Mouse (Mus musculus) neural tube, embryonic 14.5 days (tissue): ENCODE data around the gene Pip5k1c. TPM values are rescaled to one million over a fixed set of nuclear protein-coding genes. Genes with fewer than 3 reads are reported as not detected.

ENCODE experiments used
- ATAC-seq: fragments of 200-750 bp; cut with Nextera tagmentation; 2 replicates; pipeline ENCODE4 v1.8.0; 2017; ENCODE audit warnings: low read depth, mild to moderate bottlenecking, moderate TSS enrichment, moderate library complexity
- H3K27ac ChIP-seq: fragments of 300-500 bp; sonication (generic); 2 replicates; pipeline ENCODE4 v1.5.1; 2014; ENCODE audit warnings: low read depth, mild to moderate bottlenecking, control low read depth, low read length, moderate library complexity, mixed read lengths
- H3K27me3 ChIP-seq: fragments of 300-500 bp; sonication (generic); 2 replicates; pipeline ENCODE4 v1.6.1; 2014; ENCODE audit warnings: low read length; ENCODE audit not compliant: control insufficient read depth, insufficient read depth
- H3K36me3 ChIP-seq: fragments of 300-500 bp; sonication (generic); 2 replicates; pipeline ENCODE4 v1.6.1; 2014; ENCODE audit warnings: low read length, mixed read lengths; ENCODE audit not compliant: control insufficient read depth, insufficient read depth
- H3K4me1 ChIP-seq: fragments of 300-500 bp; sonication (generic); 2 replicates; pipeline ENCODE4 v1.6.1; 2014; ENCODE audit warnings: low read length; ENCODE audit not compliant: control insufficient read depth, insufficient read depth
- H3K4me2 ChIP-seq: fragments of 300-500 bp; sonication (generic); 2 replicates; pipeline ENCODE4 v1.6.1; 2014; ENCODE audit warnings: mild to moderate bottlenecking, low read depth, low read length, control low read depth
- H3K4me3 ChIP-seq: fragments of 300-500 bp; sonication (generic); 2 replicates; pipeline ENCODE4 v1.5.1; 2014; ENCODE audit warnings: low read depth, low read length, control low read depth, mixed read lengths
- H3K9ac ChIP-seq: fragments of 300-500 bp; sonication (generic); replicated peaks from 2 replicates; pipeline ENCODE4 v1.6.1; 2014; ENCODE audit warnings: low read depth, mild to moderate bottlenecking, control low read depth, low read length, mixed read lengths
- H3K9me3 ChIP-seq: fragments of 300-500 bp; sonication (generic); 2 replicates; pipeline ENCODE4 v1.6.1; 2016; ENCODE audit warnings: low read length; ENCODE audit not compliant: control insufficient read depth
- WGBS: fragments of 180-500 bp; shearing (Covaris S2); extraction: QIAGEN DNeasy Blood & Tissue Kit; methylation state at CpG from one replicate; pipeline ENCODE4 v1.1.7; 2014; 5-methylcytosine and 5-hydroxymethylcytosine counted together
- polyA plus RNA-seq: library from polyadenylated mRNA; unstranded; fragments of >200 nt; fragmentation: Nextera tagmentation; extraction: Ambion mirVana; gene quantifications from 2 replicates; pipeline ENCODE4 v1.2.1, GENCODE M21; 2014

The Pip5k1c gene
- polyA plus RNA-seq, 1 experiment from 2014 or later: 140 TPM

- Histone ChIP-seq H3K27me3 (no peaks in the 10 kb centered on the region), H3K4me2 (no peak overlapping the region), H3K27ac (no peak overlapping the region), H3K9me3 (no peaks in the 10 kb centered on the region), H3K9ac (no peak overlapping the region), H3K4me1 (peaks cover 2% of the 10 kb centered on the region; the same call in 1 of the 2 replicates), H3K36me3 (peaks cover 15% of the 10 kb centered on the region; the same call in 1 of the 2 replicates), H3K4me3 (no peak overlapping the region)
- no peak for ATAC-seq
- 96% methylated on average over 19 of the region's 19 CpGs for WGBS
These were observed 18.9 kb upstream of the Pip5k1c start for GRCm38 (mm10) chr10:81273842-81274241.

GRCm38 (mm10) chr10:81277676-81278075, 15.1 kb upstream of the Pip5k1c start:
- H3K4me3 ChIP-seq: no peak overlapping the region
- H3K36me3 ChIP-seq: peaks cover 8% of the 10 kb centered on the region; the same call in 1 of the 2 replicates
- H3K9ac ChIP-seq: no peak overlapping the region
- no peaks in the 10 kb centered on the region for H3K9me3 ChIP-seq
- no peak overlapping the region for H3K27ac ChIP-seq
- no peak for ATAC-seq
- no peaks in the 10 kb centered on the region for H3K27me3 ChIP-seq
- H3K4me2 ChIP-seq: no peak overlapping the region
- H3K4me1 ChIP-seq: no peaks in the 10 kb centered on the region
- WGBS: 80% methylated on average over 22 of the region's 22 CpGs

GRCm38 (mm10) chr10:81279496-81279895, 13.3 kb upstream of the Pip5k1c start:
- Histone ChIP-seq H3K4me2 (no peak overlapping the region), H3K9ac (no peak overlapping the region), H3K9me3 (no peaks in the 10 kb centered on the region), H3K36me3 (no peaks in the 10 kb centered on the region), H3K27ac (no peak overlapping the region), H3K4me3 (no peak overlapping the region), H3K27me3 (peaks cover 3% of the 10 kb centered on the region; the same call in 1 of the 2 replicates), H3K4me1 (no peaks in the 10 kb centered on the region)
- ATAC-seq: no peak
- 24% methylated on average over 10 of the region's 10 CpGs for WGBS

GRCm38 (mm10) chr10:81284189-81284588, 8.6 kb upstream of the Pip5k1c start:
- no peaks in the 10 kb centered on the region for H3K9me3 ChIP-seq
- no peak for ATAC-seq
- no peaks in the 10 kb centered on the region for H3K36me3 ChIP-seq
- H3K27me3 ChIP-seq: peaks cover 3% of the 10 kb centered on the region
- 0 out of 2 replicates have a peak, but pooled peaks cover 3% of the 10 kb centered on the region for H3K4me1 ChIP-seq
- H3K4me3 ChIP-seq: no peak overlapping the region
- H3K27ac ChIP-seq: no peak overlapping the region
- H3K4me2 ChIP-seq: no peak overlapping the region
- 54% methylated on average over 6 of the region's 6 CpGs for WGBS
- no peak overlapping the region for H3K9ac ChIP-seq

- Histone ChIP-seq H3K9ac (no peak overlapping the region), H3K9me3 (no peaks in the 10 kb centered on the region), H3K4me2 (no peak overlapping the region), H3K27me3 (peaks cover 3% of the 10 kb centered on the region), H3K27ac (no peak overlapping the region), H3K36me3 (no peaks in the 10 kb centered on the region), H3K4me3 (no peak overlapping the region), H3K4me1 (0 out of 2 replicates have a peak, but pooled peaks cover 3% of the 10 kb centered on the region)
- 13% methylated on average over 17 of the region's 17 CpGs for WGBS
- no peak for ATAC-seq
These were observed 8.0 kb upstream of the Pip5k1c start for GRCm38 (mm10) chr10:81284719-81285118.

GRCm38 (mm10) chr10:81285694-81286450, 6.9 kb upstream of the Pip5k1c start:
- peaks cover 3% of the 10 kb centered on the region for H3K27me3 ChIP-seq
- WGBS: 2% methylated on average over 54 of the region's 54 CpGs

GRCm38 (mm10) chr10:81286586-81286985, 6.2 kb upstream of the Pip5k1c start:
- WGBS: 55% methylated on average over 6 of the region's 6 CpGs
- no peak overlapping the region for H3K9ac ChIP-seq
- H3K36me3 ChIP-seq: no peaks in the 10 kb centered on the region
- H3K4me2 ChIP-seq: no peak overlapping the region
- H3K9me3 ChIP-seq: no peaks in the 10 kb centered on the region
- no peak overlapping the region for H3K4me3 ChIP-seq
- no peak overlapping the region for H3K27ac ChIP-seq
- no peak for ATAC-seq
- peaks cover 3% of the 10 kb centered on the region for H3K27me3 ChIP-seq
- peaks cover 6% of the 10 kb centered on the region; the same call in 1 of the 2 replicates for H3K4me1 ChIP-seq

More at GRCm38 (mm10) chr10:81285694-81286450, 6.9 kb upstream of the Pip5k1c start:
- H3K4me3 ChIP-seq: peak overlapping the region; percentile 39
- no peak overlapping the region for H3K27ac ChIP-seq
- H3K4me2 ChIP-seq: peak overlapping the region; percentile 71
- H3K36me3 ChIP-seq: no peaks in the 10 kb centered on the region
- H3K4me1 ChIP-seq: peaks cover 4% of the 10 kb centered on the region; the same call in 1 of the 2 replicates
- H3K9ac ChIP-seq: peak overlapping the region; percentile 50
- no peaks in the 10 kb centered on the region for H3K9me3 ChIP-seq
- peak; percentile 72 for ATAC-seq

- no peak overlapping the region for H3K9ac ChIP-seq
- peaks cover 6% of the 10 kb centered on the region; the same call in 1 of the 2 replicates for H3K4me1 ChIP-seq
- H3K4me2 ChIP-seq: no peak overlapping the region
- WGBS: 60% methylated on average over 8 of the region's 8 CpGs
- ATAC-seq: no peak
- no peak overlapping the region for H3K4me3 ChIP-seq
- H3K9me3 ChIP-seq: no peaks in the 10 kb centered on the region
- peaks cover 3% of the 10 kb centered on the region for H3K27me3 ChIP-seq
- no peaks in the 10 kb centered on the region for H3K36me3 ChIP-seq
- no peak overlapping the region for H3K27ac ChIP-seq
These were observed 5.1 kb upstream of the Pip5k1c start for GRCm38 (mm10) chr10:81287513-81288157.

GRCm38 (mm10) chr10:81288601-81289000, 4.2 kb upstream of the Pip5k1c start:
- no peak overlapping the region for H3K4me2 ChIP-seq
- peaks cover 6% of the 10 kb centered on the region; the same call in 1 of the 2 replicates for H3K4me1 ChIP-seq

More at GRCm38 (mm10) chr10:81288601-81289000, 4.2 kb upstream of the Pip5k1c start:
- no peak for ATAC-seq
- Histone ChIP-seq H3K4me3 (no peak overlapping the region), H3K27ac (no peak overlapping the region), H3K36me3 (no peaks in the 10 kb centered on the region), H3K9me3 (no peaks in the 10 kb centered on the region), H3K27me3 (no peaks in the 10 kb centered on the region; the same call in 1 of the 2 replicates), H3K9ac (no peak overlapping the region)
- 32% methylated on average over 6 of the region's 6 CpGs for WGBS
